Mouse (Mus musculus): ENCODE results near the gene Pogk. TPM values are rescaled to one million over a fixed set of nuclear protein-coding genes. Genes with fewer than 3 reads are reported as not detected.
A peak's percentile ranks its signal among the peaks of the same experiment; 100 is the strongest.

Pogk gene
- total RNA-seq, 2 experiments from 2014 or later, result 3.6 to 4.3 TPM

GRCm38 (mm10) chr1:166379630-166380231 is 29.9 kb downstream of the Pogk start:
- peak; percentile 62 for ATAC-seq (ENCODE audit: poor library complexity, severe bottlenecking)

GRCm38 (mm10) chr1:166379013-166379629 is 30.5 kb downstream of the Pogk start, which contains the start of gene Tada1:
Gene Tada1 (plus strand): TSS chr1:166379097.
- peak; percentile 78 for ATAC-seq (ENCODE audit: poor library complexity, severe bottlenecking)

- ATAC-seq (ENCODE audit: poor library complexity, severe bottlenecking), result no peak
Observed at GRCm38 (mm10) chr1:166378431-166379012, 31.1 kb downstream of the Pogk start.

- no peak for ATAC-seq (ENCODE audit: poor library complexity, severe bottlenecking)
Observed at GRCm38 (mm10) chr1:166377171-166377570, 32.5 kb downstream of the Pogk start.

- no peak for ATAC-seq (ENCODE audit: poor library complexity, severe bottlenecking)
Observed at GRCm38 (mm10) chr1:166363122-166363521, 46.5 kb downstream of the Pogk start.

GRCm38 (mm10) chr1:166362659-166363058 is 47.0 kb downstream of the Pogk start:
- no peak for ATAC-seq (ENCODE audit: poor library complexity, severe bottlenecking)

- no peak for ATAC-seq (ENCODE audit: poor library complexity, severe bottlenecking)
Observed at GRCm38 (mm10) chr1:166361842-166362241, 47.8 kb downstream of the Pogk start.

GRCm38 (mm10) chr1:166360896-166361295 is 48.8 kb downstream of the Pogk start:
- ATAC-seq (ENCODE audit: poor library complexity, severe bottlenecking), result no peak

GRCm38 (mm10) chr1:166360157-166360855 is 49.4 kb downstream of the Pogk start:
- ATAC-seq (ENCODE audit: poor library complexity, severe bottlenecking), result peak; percentile 100

GRCm38 (mm10) chr1:166349751-166350150 is 59.9 kb downstream of the Pogk start:
- ATAC-seq (ENCODE audit: poor library complexity, severe bottlenecking), result no peak

GRCm38 (mm10) chr1:166349341-166349740 is 60.3 kb downstream of the Pogk start:
- no peak for ATAC-seq (ENCODE audit: poor library complexity, severe bottlenecking)

- ATAC-seq (ENCODE audit: poor library complexity, severe bottlenecking), result no peak
Observed at GRCm38 (mm10) chr1:166346906-166347305, 62.8 kb downstream of the Pogk start.

GRCm38 (mm10) chr1:166345602-166346001 is 64.1 kb downstream of the Pogk start:
- peak; percentile 83 for ATAC-seq (ENCODE audit: poor library complexity, severe bottlenecking)

GRCm38 (mm10) chr1:166344300-166345077 is 65.2 kb downstream of the Pogk start:
- no peak for ATAC-seq (ENCODE audit: poor library complexity, severe bottlenecking)

GRCm38 (mm10) chr1:166343586-166343985 is 66.1 kb downstream of the Pogk start:
- ATAC-seq (ENCODE audit: poor library complexity, severe bottlenecking), result no peak

GRCm38 (mm10) chr1:166342539-166342938 is 67.1 kb downstream of the Pogk start:
- ATAC-seq (ENCODE audit: poor library complexity, severe bottlenecking), result peak; percentile 43

GRCm38 (mm10) chr1:166342060-166342459 is 67.6 kb downstream of the Pogk start:
- no peak for ATAC-seq (ENCODE audit: poor library complexity, severe bottlenecking)

- peak; percentile 94 for ATAC-seq (ENCODE audit: poor library complexity, severe bottlenecking)
Observed at GRCm38 (mm10) chr1:166339110-166339509, 70.6 kb downstream of the Pogk start.

Measured in megakaryocyte, adult 5-6 weeks (primary cell).